Mouse (Mus musculus) bone marrow, adult 2 months (tissue): ENCODE measurements around the gene Lrrc73. TPM values are rescaled to one million over a fixed set of nuclear protein-coding genes. Genes with fewer than 3 reads are reported as not detected.

ENCODE experiments used
- H3K27ac ChIP-seq: fragments of 200-500 bp; 2 replicates; pipeline ENCODE4 v1.5.1; 2012; ENCODE audit warnings: low read depth, mild to moderate bottlenecking, control low read depth, inconsistent platforms, low read length; ENCODE audit not compliant: control insufficient read depth, poor library complexity, insufficient read depth
- H3K4me1 ChIP-seq: fragments of 200-500 bp; 2 replicates; pipeline ENCODE4 v1.6.1; 2011; ENCODE audit warnings: low read length; ENCODE audit not compliant: control insufficient read depth, insufficient read depth
- H3K4me3 ChIP-seq: fragments of 200-500 bp; replicated peaks from 2 replicates; pipeline ENCODE3; 2011; ENCODE audit warnings: mild to moderate bottlenecking, low read depth, low read length, control low read depth; ENCODE audit not compliant: control insufficient read depth
- CTCF ChIP-seq: fragments of 200-500 bp; IDR thresholded peaks from 2 replicates; pipeline ENCODE4 v1.5.1; 2011; ENCODE audit warnings: low read length, control low read depth; ENCODE audit not compliant: control insufficient read depth, insufficient read depth
- POLR2A ChIP-seq: fragments of 200-500 bp; IDR thresholded peaks from 2 replicates; pipeline ENCODE4 v1.6.1; 2011; ENCODE audit warnings: low read depth, mild to moderate bottlenecking, control low read depth, low read length, borderline replicate concordance; ENCODE audit not compliant: control insufficient read depth
- WGBS: fragments of 180-500 bp; shearing (Covaris S2); methylation state at CpG from one replicate; pipeline ENCODE4 v1.1.7; 2018; 5-methylcytosine and 5-hydroxymethylcytosine counted together
- polyA plus RNA-seq: library from polyadenylated mRNA; stranded (reverse); fragments of >200 nt; gene quantifications from 2 replicates; pipeline ENCODE4 v1.2.4, GENCODE M21; 2011; ENCODE audit warnings: low replicate concordance; ENCODE audit not compliant: missing spikeins, insufficient read depth, insufficient read length

Lrrc73 gene
- polyA plus RNA-seq, 1 experiment, result 2.4 TPM

- no peak for TF ChIP-seq POLR2A
- no peaks in the 10 kb centered on the region for H3K4me1 ChIP-seq
- H3K27ac ChIP-seq, result no peak overlapping the region
- no peak overlapping the region for H3K4me3 ChIP-seq
- WGBS, result 81% methylated on average over 10 of the region's 10 CpGs
Measured at GRCm38 (mm10) chr17:46275506-46275905, 22.2 kb downstream of the Lrrc73 start.

- TF ChIP-seq CTCF, result no peak
- no peak for TF ChIP-seq POLR2A
- Histone ChIP-seq H3K27ac (no peak overlapping the region), H3K4me3 (no peak overlapping the region), H3K4me1 (peaks cover 1% of the 10 kb centered on the region; the same call in 1 of the 2 replicates)
- WGBS, result 87% methylated on average over 4 of the region's 4 CpGs
Measured at GRCm38 (mm10) chr17:46277586-46277985, 24.3 kb downstream of the Lrrc73 start.

GRCm38 (mm10) chr17:46278011-46278765, 24.9 kb downstream of the Lrrc73 start:
- no peak for TF ChIP-seq CTCF
- TF ChIP-seq POLR2A, result no peak
- WGBS, result 90% methylated on average over 12 of the region's 12 CpGs
- Histone ChIP-seq H3K4me3 (no peak overlapping the region), H3K27ac (no peak overlapping the region), H3K4me1 (peaks cover 1% of the 10 kb centered on the region; the same call in 1 of the 2 replicates)

GRCm38 (mm10) chr17:46282483-46283123, 29.3 kb downstream of the Lrrc73 start, which contains the start of gene Tjap1:
Gene Tjap1 (minus strand): TSS chr17:46283026.
- Histone ChIP-seq H3K4me1 (peaks cover 1% of the 10 kb centered on the region; the same call in 1 of the 2 replicates), H3K4me3 (peak within 1 kb of the TSS; percentile 95), H3K27ac (peak within 1 kb of the TSS; percentile 48; the same call in 1 of the 2 replicates)
- no peak for TF ChIP-seq CTCF
- peak; percentile 45; the same call in 1 of the 2 replicates for TF ChIP-seq POLR2A
- 1% methylated on average over 37 of the region's 37 CpGs for WGBS

GRCm38 (mm10) chr17:46283140-46283539, 29.8 kb downstream of the Lrrc73 start:
- WGBS, result 26% methylated on average over 9 of the region's 9 CpGs
- Histone ChIP-seq H3K27ac (no peak overlapping the region), H3K4me1 (peaks cover 1% of the 10 kb centered on the region; the same call in 1 of the 2 replicates), H3K4me3 (no peak overlapping the region)
- no peak for TF ChIP-seq CTCF
- no peak for TF ChIP-seq POLR2A

- TF ChIP-seq POLR2A (no peak), CTCF (no peak)
- no peak overlapping the region for H3K4me3 ChIP-seq
- WGBS, result 78% methylated on average over 8 of the region's 8 CpGs
- H3K27ac ChIP-seq, result no peak overlapping the region
- peaks cover 1% of the 10 kb centered on the region; the same call in 1 of the 2 replicates for H3K4me1 ChIP-seq
Measured at GRCm38 (mm10) chr17:46283911-46284310, 30.6 kb downstream of the Lrrc73 start.

- Histone ChIP-seq H3K27ac (no peak overlapping the region), H3K4me3 (no peak overlapping the region), H3K4me1 (peaks cover 1% of the 10 kb centered on the region; the same call in 1 of the 2 replicates)
- no peak for TF ChIP-seq CTCF
- TF ChIP-seq POLR2A, result no peak
- WGBS, result 66% methylated on average over 7 of the region's 7 CpGs
Measured at GRCm38 (mm10) chr17:46284653-46285052, 31.3 kb downstream of the Lrrc73 start.

- 62% methylated on average over 6 of the region's 6 CpGs for WGBS
- Histone ChIP-seq H3K4me3 (no peak overlapping the region), H3K4me1 (peaks cover 1% of the 10 kb centered on the region; the same call in 1 of the 2 replicates), H3K27ac (no peak overlapping the region)
- TF ChIP-seq CTCF, result no peak
- TF ChIP-seq POLR2A, result no peak
Measured at GRCm38 (mm10) chr17:46285407-46285806, 32.1 kb downstream of the Lrrc73 start.

- WGBS, result 56% methylated on average over 11 of the region's 11 CpGs
- H3K4me3 ChIP-seq, result no peak overlapping the region
- no peak for TF ChIP-seq CTCF
- no peak for TF ChIP-seq POLR2A
- H3K4me1 ChIP-seq, result no peaks in the 10 kb centered on the region
- H3K27ac ChIP-seq, result no peak overlapping the region
Measured at GRCm38 (mm10) chr17:46287678-46288095, 34.4 kb downstream of the Lrrc73 start.
